Mouse (Mus musculus) liver (tissue): ENCODE data around the gene Mfap3l.
"Not testable (repeated sequence)": the region's sequence is repeated elsewhere in the genome, so short reads cannot be mapped to it uniquely, and the experiment has no call there.

ENCODE experiments used
- DNase-seq: peaks from one replicate; pipeline ENCODE4 v3.0.0-alpha.2; 2020; ENCODE audit warnings: mixed read lengths

The Mfap3l gene

DNA sequence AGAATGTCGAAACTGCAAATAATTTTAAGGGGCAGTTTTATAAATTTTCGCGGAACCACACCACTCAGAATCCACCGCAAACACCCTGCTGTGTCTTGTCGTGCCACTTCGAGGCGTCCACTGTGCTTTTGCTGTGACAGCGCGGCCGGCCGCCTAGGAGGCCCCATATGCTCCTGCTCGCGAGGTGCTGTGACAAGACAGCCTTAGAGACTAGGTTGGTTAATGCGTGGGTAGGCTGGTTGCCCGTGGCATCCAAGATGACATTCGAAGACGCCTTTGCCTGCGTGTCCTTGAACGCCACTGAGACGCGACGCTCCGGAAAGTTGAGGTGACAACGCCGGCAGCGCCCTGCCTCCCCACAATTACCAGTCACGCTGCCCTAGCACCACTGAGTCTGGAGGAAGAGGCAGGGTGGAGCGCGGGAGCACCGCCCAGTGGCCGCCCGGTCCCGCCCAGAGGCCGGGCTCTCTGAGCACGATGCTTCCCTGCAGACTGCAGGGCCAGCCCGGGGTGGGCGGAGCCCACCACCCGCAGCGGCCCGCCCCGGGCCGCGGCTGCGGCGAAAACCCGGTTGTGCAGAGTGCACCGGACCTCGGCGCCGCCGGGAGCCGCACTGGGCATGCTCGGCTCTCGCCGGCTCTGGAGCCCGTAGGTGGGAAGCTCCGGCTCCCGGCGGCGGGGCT is at the start of gene Mfap3l:
Gene Mfap3l, plus strand, starts transcription at position 578 of the 683 bp plus-strand sequence.
- peak; percentile 89 for DNase-seq

DNA sequence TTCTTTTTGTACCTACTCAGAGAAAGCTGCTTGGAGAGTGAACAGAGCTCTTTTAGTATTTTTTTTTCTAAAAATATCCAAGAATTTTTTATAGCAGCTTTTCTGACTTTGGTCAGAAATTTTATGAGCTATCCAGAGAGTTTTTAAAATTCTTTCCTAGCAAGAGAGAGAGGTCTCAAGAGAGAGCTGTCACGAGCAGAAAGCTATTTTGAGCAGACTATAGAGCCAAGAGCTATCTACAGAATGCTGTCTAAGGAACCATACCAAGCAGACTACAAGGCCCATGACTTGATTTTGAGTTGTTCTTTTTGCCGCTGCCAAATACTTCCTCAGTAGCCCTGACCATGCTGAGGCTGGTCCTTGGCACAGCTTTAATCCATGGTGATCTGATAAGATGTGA is 49.3 kb upstream of the Mfap3l start:
- DNase-seq = no peak

DNA sequence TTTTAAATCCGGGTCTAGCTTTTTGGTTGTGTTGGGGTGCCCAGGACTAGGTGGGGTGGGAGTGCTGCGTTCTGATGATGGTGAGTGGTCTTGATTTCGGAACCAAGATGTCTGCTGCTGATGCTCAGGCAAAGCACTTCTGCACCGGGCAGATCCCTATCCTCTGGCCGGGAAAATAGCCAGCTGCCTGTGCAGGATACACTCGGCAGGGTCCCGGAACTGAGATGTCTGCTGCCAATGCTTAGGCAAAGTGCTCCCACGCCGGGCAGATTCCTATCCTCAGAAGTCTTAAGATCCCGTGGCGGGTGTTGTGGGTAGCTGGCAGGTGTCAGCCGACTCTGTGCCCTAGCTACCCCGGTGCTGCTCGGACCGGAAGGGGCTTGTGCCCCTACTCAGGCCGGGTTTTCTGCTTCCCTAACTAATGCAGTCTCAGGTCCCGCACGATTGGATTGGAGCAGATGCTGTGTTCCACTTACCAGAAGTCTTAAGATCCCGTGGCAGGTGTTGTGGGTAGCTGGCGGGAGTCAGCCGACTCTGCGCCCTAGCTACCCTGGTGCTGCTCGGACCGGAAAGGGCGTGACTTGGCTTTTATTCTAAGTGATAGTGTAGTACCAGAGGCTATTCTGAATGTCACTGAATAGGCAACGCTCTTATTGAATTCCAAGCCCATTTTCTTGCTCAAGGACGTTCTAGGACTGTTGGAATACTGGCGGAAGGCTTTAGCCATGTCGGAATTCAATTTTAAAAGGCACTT is 41.1 kb upstream of the Mfap3l start:
- not testable (repeated sequence) for DNase-seq

DNA sequence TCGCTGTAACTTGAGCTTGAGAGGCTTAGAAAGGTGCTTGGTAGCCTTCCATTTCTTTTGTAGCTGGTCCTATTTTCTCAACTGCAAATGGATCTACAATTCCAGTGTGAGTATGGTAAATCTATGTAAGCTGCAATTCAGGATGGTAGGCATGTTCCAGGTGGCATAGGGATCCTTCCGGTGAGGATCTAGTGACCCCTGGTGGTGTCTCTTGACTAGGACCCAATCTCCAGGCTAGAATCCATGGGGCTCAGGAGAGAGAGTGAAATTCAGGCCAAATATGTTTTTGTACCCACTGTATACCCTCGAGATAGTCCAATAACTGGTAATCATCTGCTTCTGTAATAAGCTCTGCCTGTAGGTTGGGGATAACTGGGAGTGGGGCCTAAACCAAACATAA is 37.9 kb upstream of the Mfap3l start:
- peak; percentile 5 for DNase-seq

DNA sequence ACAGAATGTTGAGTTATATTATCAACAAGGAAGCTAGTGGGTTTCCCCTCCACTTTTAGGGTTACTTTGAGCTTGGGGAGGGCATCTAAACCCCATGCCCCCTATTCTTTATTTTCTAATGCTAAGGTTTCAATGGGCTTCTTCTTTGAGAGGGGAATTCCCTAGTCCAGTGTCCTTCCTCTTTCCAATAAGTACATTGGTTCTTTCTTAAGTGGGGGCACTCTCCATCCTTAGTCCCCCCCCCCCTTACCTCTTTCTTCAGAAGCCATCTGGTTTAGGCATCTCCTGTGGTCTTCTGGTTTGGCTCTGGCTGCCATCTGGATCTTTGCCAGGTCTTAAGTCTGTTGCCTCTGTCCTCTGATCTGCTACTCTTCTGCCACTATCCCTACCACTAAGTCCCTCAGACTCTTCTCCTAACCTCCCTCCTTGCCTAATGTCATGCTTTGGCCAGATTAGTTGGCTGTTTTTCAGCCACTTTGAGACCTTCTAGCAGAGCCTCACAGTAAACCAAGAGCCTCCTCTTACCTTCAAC is 21.0 kb upstream of the Mfap3l start:
- DNase-seq = no peak

GRCm38 (mm10) chr8:60616928-60617327 is 15.7 kb upstream of the Mfap3l start:
- DNase-seq = peak; percentile 20

DNA sequence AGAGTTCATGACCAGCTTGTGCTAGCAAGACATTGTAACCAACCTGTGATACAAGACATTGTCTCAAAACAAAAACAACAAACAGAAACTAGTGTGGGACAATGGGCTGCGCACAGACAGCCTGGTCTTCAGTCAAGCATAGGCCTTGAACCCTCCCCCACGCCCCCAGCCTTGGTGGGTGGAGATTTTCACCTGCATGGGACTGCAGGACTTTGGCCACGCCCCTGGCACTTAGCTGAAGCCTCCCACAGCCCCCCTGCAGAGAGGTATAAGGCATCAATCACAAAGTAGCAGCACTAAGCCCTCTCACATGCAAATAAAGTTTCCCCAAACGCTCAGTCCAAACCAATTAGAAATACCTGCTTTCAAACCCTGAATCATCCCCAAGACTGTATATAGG is 11.1 kb upstream of the Mfap3l start:
- DNase-seq = no peak

GRCm38 (mm10) chr8:60622056-60622455 is 10.6 kb upstream of the Mfap3l start:
- no peak for DNase-seq

- no peak for DNase-seq
Observed at GRCm38 (mm10) chr8:60623438-60623837, 9.2 kb upstream of the Mfap3l start.

DNA sequence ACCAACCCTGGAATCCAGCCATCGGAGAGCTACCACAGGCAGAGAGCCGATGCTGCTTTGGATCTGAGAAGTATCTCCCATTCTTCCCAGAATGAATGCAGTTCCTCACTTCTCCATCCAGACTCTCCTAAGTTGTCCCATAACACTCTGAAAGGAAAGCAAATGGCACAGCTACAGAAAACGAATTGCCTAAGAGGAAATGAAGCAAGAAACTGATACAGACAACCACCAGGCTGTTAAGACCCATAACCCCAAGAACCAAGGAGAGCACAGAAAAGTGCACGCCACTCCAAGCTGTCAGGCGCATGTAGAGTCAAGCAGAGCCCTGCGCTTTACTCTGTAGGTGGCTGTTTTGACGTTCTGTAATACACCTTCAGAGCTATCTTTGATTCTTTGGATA is 7.9 kb upstream of the Mfap3l start:
- DNase-seq = no peak

- no peak for DNase-seq
Observed at GRCm38 (mm10) chr8:60627937-60628336, 4.7 kb upstream of the Mfap3l start.

DNA sequence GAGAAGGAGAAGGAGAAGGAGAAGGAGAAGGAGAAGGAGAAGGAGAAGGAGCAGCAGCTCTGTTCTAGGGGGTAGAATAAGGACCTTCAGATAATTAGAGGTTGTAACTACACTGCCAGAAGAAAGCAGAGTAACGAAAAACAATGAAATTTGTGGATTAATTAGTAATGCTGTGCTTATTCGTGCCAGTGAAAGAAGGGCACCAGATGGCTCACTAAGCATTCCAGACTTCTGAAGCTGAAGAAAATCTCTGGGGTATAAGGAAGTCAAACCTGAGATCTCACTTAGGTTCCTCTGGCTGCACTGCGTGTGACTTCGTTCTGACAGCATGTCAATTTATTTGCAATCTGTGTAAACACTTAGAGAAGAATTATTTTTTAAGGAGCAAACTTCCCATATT is 3.6 kb upstream of the Mfap3l start:
- DNase-seq = no peak

DNA sequence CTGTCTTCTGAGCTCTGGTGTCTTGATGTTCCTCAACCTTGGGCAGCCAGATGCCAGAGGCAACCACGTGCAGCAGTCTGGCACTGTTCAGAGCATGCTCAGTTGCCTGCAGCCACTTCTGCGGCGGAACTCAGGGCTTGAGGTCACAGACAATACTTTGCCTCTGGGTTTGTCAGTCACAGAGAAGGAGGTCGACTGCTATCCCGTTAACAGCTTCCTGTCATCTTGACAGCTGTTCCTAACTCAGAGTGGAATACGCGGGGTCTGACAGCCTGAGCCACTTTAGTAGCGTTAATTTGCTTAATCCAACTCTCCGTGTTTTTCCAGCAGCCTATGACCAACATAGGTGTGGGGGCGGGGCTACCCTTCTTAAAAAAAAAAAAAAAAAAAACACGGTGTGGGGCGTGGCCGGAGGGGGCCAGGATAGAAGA is 1.1 kb upstream of the Mfap3l start:
- peak; percentile 33 for DNase-seq

DNA sequence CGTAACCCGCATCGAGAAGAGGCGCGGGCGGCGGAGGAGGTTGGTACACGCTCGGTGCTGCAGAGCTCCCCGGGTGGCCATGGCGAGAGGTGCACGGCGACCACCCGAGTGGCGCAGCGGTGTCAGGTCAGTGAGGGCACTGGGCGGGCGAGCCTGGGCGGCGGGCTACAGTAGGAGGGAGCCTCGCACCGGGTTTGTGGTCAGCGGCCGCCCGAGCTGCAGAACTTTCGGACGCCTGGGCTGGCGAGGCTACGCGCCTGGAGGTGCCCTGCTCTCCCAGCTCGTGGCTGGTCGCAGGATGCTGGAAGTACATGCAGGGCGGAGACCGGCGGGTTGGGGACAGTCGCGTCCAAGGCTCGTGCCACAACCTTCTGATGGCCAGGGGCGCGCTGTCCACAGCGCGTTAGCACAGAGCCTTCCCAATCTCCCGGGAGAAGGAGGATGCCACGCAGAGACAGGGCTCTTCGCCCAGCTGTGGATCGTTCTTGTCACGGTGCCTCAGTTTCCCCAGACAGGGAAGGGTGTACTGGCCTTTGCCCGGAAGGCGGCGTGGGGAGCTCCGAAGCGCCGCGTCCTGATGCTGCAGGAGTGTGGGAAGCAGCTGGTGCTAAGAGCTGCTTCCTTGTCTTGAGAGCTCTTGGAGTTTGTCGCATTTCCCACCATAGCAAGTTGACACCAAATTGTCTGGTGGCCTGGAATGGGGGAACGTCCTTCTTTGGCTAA is 467 bp downstream of the Mfap3l start:
- peak; percentile 6 for DNase-seq

GRCm38 (mm10) chr8:60634921-60635320 is 2.3 kb downstream of the Mfap3l start:
- DNase-seq = no peak

- DNase-seq = no peak
Observed at GRCm38 (mm10) chr8:60635846-60636245, 3.2 kb downstream of the Mfap3l start.

DNA sequence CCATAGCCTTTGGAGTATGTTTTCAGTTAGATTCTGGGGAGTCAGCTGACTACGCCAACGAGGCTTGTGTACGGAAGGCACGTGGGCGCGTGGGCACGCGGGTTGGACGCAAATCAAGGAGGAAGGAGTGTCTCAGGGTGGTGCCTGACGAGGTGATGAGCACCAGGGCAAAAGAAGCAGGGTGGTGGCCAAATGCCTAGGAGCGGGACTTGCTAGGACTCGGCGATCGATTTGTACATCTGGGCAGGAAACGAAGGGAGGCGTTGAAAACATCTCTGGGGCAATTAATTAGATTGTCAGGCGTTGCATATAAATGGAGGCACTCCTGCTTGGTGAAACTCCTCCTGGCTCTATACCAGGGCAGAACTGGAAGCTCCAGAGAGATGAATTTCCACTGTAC is 7.4 kb downstream of the Mfap3l start:
- DNase-seq = no peak

- DNase-seq = no peak
Observed at GRCm38 (mm10) chr8:60643416-60644020, 10.9 kb downstream of the Mfap3l start.

GRCm38 (mm10) chr8:60645164-60645563 is 12.5 kb downstream of the Mfap3l start:
- DNase-seq = no peak

GRCm38 (mm10) chr8:60645911-60646310 is 13.3 kb downstream of the Mfap3l start:
- DNase-seq = no peak

- no peak for DNase-seq
Observed at GRCm38 (mm10) chr8:60647291-60647690, 14.7 kb downstream of the Mfap3l start.

GRCm38 (mm10) chr8:60649081-60649480 is 16.5 kb downstream of the Mfap3l start:
- no peak for DNase-seq

DNA sequence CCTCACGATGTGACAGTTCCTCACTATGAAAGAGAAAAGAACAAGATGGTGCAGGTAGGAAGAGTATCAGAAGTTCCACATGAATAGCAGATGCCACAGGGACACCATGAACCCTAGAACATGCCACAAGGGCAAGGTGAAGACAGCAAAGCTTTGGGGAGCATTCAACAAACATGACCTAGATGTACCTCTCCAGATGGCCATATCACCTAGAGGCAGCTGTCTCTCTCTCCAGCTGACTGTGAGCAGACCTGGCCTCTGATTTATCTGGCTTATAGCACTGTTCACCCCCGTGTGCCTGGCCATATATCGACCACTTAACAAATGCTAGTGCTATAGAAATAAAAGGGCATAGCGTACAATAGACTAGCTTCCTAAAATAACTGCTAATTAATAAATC is 17.5 kb downstream of the Mfap3l start:
- DNase-seq = no peak
